Mouse (Mus musculus): ENCODE measurements around the gene Ddt. TPM values are rescaled to one million over a fixed set of nuclear protein-coding genes. Genes with fewer than 3 reads are reported as not detected.

Gene Ddt
- polyA plus RNA-seq, 1 experiment from 2014 or later, result 188 TPM

DNA sequence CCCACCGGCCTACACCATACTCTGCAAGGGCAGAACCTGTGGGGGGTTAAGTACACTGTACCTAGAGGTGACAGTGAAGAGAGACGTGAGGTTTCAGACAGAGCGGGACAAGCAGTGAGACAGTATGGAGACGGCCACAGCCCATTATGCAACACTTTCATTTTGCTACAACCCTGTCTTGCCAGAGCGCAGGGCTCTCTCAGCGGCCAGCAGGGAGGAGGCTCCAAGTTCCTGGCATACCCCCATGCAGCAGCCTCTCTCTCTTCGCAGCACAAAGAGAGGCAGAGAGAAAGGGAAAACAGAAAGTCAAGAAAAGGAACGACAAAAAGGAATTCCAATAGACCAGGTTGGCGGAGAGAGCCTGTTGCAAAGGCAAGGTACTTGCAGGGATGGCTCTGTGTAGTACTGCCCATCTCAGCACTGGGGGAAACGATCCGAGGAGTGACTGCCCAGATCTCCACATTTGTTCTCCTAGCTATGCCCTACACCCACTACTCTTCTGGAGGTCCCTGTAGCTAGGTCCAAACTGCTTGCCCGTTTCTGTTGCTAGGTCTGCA lies 24.5 kb upstream of the Ddt start:
- Histone ChIP-seq H3K4me1 (replicated peaks; ENCODE audit: insufficient read depth, low read length) (no peaks in the 10 kb centered on the region; the same call in 1 of the 2 replicates), H3K4me2 (ENCODE audit: low read length) (peak overlapping the region; percentile 93), H3K4me3 (replicated peaks; ENCODE audit: low read depth, low read length) (peak overlapping the region; percentile 45), H3K27ac (no peak overlapping the region), H3K27me3 (ENCODE audit: insufficient read depth, low read length) (no peaks in the 10 kb centered on the region), H3K9ac (ENCODE audit: low read depth, low read length) (peak overlapping the region; percentile 49), H3K36me3 (ENCODE audit: insufficient read depth, low read length) (no peaks in the 10 kb centered on the region), H3K9me3 (replicated peaks; ENCODE audit: low read length) (no peaks in the 10 kb centered on the region)
- peak; percentile 50 for DNase-seq (ENCODE audit: low spot score)
- TF ChIP-seq CTCF (IDR thresholded peaks at IDR 0.05; ENCODE audit: low read depth), result no peak
- WGBS, result 2% methylated on average over 12 of the region's 12 CpGs
- ATAC-seq (replicated peaks; ENCODE audit: low FRiP score, low read depth), result no peak

DNA sequence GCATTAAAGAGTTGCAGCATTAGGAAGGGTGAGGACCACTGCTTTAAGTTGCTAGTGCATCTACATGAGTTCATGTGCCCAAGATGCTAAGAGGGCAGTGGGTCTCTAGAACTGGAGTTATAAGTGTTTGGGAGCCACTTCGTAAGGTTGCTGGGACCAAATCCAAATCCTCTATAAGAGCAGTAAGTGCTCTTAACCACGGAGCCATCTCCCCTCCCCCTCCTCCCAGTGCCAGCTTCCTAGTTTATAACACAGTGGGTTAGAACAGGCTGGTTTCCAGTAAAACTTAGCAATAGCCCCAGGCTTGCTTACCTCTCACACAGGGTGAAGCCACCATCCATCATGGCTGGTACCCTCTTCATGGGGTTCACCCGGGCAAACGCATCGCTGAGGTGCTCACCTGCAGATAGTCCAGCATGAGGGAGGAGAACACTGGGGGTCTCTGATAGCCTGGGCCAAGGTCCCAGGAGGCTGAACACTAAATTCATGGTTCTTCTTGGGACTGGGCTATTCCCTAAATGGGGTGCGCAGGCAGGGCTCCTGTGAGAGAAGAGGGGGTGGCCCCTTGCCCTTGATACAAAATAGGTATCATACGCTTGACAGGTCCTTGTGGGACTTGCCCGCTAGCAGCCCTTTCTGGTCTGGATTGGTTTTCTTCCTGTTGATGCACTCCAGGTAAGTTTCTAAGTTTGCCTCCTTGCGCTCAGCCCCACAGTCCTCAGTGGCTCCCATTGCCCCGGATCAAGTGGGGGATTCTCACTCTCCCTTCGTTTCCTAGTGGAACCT lies 23.7 kb upstream of the Ddt start:
- DNase-seq (ENCODE audit: low spot score), result no peak
- no peak for TF ChIP-seq CTCF (IDR thresholded peaks at IDR 0.05; ENCODE audit: low read depth)
- H3K36me3 ChIP-seq (ENCODE audit: insufficient read depth, low read length), result no peaks in the 10 kb centered on the region
- H3K4me2 ChIP-seq (ENCODE audit: low read length), result peak overlapping the region; percentile 93
- ATAC-seq (replicated peaks; ENCODE audit: low FRiP score, low read depth), result no peak
- peak overlapping the region; percentile 49 for H3K9ac ChIP-seq (ENCODE audit: low read depth, low read length)
- WGBS, result 45% methylated on average over 11 of the region's 11 CpGs
- H3K9me3 ChIP-seq (replicated peaks; ENCODE audit: low read length), result no peaks in the 10 kb centered on the region
- H3K27ac ChIP-seq, result no peak overlapping the region
- H3K4me1 ChIP-seq (replicated peaks; ENCODE audit: insufficient read depth, low read length), result no peaks in the 10 kb centered on the region; the same call in 1 of the 2 replicates
- peak overlapping the region; percentile 45 for H3K4me3 ChIP-seq (replicated peaks; ENCODE audit: low read depth, low read length)
- H3K27me3 ChIP-seq (ENCODE audit: insufficient read depth, low read length), result no peaks in the 10 kb centered on the region

DNA sequence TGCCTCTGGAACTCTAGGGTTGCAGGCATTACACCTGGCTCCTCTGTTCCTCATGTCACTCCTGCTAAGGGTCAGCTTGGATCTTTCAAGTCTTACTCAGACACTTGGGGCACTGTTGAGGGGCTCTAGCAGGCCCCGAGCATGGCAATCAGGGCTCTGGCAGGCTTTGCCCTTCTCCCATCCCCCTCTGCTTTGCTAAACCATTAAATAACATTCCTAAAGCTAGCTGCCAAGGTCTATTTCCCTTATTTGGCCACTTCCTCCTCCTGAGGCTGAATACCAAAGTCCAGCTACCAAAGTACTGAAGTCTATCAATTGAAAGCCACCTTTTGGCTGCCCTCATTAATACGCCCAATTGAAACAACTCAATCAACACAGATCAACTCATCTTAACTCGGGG lies 21.7 kb upstream of the Ddt start:
- H3K4me3 ChIP-seq (replicated peaks; ENCODE audit: low read depth, low read length), result no peak overlapping the region
- DNase-seq (ENCODE audit: low spot score), result peak; percentile 74
- no peaks in the 10 kb centered on the region for H3K9me3 ChIP-seq (replicated peaks; ENCODE audit: low read length)
- no peak overlapping the region for H3K9ac ChIP-seq (ENCODE audit: low read depth, low read length)
- H3K27ac ChIP-seq, result peak overlapping the region; percentile 65; the same call in 1 of the 2 replicates
- no peaks in the 10 kb centered on the region for H3K27me3 ChIP-seq (ENCODE audit: insufficient read depth, low read length)
- H3K4me2 ChIP-seq (ENCODE audit: low read length), result no peak overlapping the region
- 36% methylated on average over 3 of the region's 3 CpGs for WGBS
- peak; percentile 76; the same call in 1 of the 2 replicates for ATAC-seq (replicated peaks; ENCODE audit: low FRiP score, low read depth)
- no peaks in the 10 kb centered on the region for H3K36me3 ChIP-seq (ENCODE audit: insufficient read depth, low read length)
- TF ChIP-seq CTCF (IDR thresholded peaks at IDR 0.05; ENCODE audit: low read depth), result peak; percentile 28; the same call in 1 of the 2 replicates
- H3K4me1 ChIP-seq (replicated peaks; ENCODE audit: insufficient read depth, low read length), result no peaks in the 10 kb centered on the region; the same call in 1 of the 2 replicates

DNA sequence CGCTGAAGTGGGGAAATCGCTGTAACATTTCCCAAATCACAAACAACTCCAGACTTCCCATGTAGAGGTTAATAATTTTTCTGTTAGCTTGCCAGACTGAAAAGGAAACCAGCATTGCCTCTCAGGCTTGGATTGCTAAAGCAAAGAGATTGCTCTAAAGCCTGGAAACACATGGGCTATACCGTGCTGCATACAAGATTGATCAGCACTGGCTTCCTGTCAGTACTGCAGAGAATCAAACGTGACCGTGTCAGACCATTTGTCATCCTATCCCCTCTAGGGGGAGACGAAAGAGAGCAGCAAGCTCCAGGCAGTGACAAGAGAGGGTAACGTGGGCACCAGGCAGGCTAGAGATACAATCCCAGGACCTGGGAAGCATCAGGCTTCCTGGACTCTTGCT lies 17.6 kb upstream of the Ddt start:
- Histone ChIP-seq H3K4me1 (replicated peaks; ENCODE audit: insufficient read depth, low read length) (no peaks in the 10 kb centered on the region; the same call in 1 of the 2 replicates), H3K27ac (no peak overlapping the region), H3K4me3 (replicated peaks; ENCODE audit: low read depth, low read length) (no peak overlapping the region), H3K9ac (ENCODE audit: low read depth, low read length) (no peak overlapping the region), H3K9me3 (replicated peaks; ENCODE audit: low read length) (no peaks in the 10 kb centered on the region), H3K36me3 (ENCODE audit: insufficient read depth, low read length) (no peaks in the 10 kb centered on the region), H3K4me2 (ENCODE audit: low read length) (no peak overlapping the region), H3K27me3 (ENCODE audit: insufficient read depth, low read length) (no peaks in the 10 kb centered on the region)
- 11% methylated on average over 7 of the region's 7 CpGs for WGBS
- ATAC-seq (replicated peaks; ENCODE audit: low FRiP score, low read depth), result no peak
- DNase-seq (ENCODE audit: low spot score), result peak; percentile 17
- TF ChIP-seq CTCF (IDR thresholded peaks at IDR 0.05; ENCODE audit: low read depth), result peak; percentile 25; the same call in 1 of the 2 replicates

DNA sequence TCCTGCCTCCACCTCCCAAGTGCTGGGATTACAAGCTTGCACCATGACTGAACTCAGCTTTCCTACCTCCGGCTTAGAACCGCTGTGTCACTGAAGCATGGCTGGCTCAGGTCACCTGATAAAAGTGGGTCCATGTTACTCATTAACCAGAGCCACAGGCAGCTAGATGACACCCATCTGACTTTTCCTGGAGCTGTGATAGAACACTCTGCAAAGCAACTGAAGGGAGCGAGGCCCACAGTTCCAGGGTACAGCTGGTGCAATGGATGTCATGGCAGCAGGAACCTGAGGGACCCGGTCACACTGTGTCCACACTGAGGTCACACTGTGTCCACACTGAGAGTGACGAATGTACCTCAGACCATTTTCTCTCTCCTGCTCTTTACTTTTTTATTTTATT lies 16.6 kb upstream of the Ddt start:
- no peak overlapping the region for H3K9ac ChIP-seq (ENCODE audit: low read depth, low read length)
- H3K27ac ChIP-seq, result no peak overlapping the region
- DNase-seq (ENCODE audit: low spot score) (peak; percentile 26), ATAC-seq (replicated peaks; ENCODE audit: low FRiP score, low read depth) (peak; percentile 78)
- WGBS, result 68% methylated on average over 5 of the region's 5 CpGs
- no peak overlapping the region for H3K4me2 ChIP-seq (ENCODE audit: low read length)
- H3K4me1 ChIP-seq (replicated peaks; ENCODE audit: insufficient read depth, low read length), result no peaks in the 10 kb centered on the region
- H3K27me3 ChIP-seq (ENCODE audit: insufficient read depth, low read length), result no peaks in the 10 kb centered on the region
- TF ChIP-seq CTCF (IDR thresholded peaks at IDR 0.05; ENCODE audit: low read depth), result no peak
- H3K4me3 ChIP-seq (replicated peaks; ENCODE audit: low read depth, low read length), result no peak overlapping the region
- no peaks in the 10 kb centered on the region for H3K9me3 ChIP-seq (replicated peaks; ENCODE audit: low read length)
- H3K36me3 ChIP-seq (ENCODE audit: insufficient read depth, low read length), result no peaks in the 10 kb centered on the region

DNA sequence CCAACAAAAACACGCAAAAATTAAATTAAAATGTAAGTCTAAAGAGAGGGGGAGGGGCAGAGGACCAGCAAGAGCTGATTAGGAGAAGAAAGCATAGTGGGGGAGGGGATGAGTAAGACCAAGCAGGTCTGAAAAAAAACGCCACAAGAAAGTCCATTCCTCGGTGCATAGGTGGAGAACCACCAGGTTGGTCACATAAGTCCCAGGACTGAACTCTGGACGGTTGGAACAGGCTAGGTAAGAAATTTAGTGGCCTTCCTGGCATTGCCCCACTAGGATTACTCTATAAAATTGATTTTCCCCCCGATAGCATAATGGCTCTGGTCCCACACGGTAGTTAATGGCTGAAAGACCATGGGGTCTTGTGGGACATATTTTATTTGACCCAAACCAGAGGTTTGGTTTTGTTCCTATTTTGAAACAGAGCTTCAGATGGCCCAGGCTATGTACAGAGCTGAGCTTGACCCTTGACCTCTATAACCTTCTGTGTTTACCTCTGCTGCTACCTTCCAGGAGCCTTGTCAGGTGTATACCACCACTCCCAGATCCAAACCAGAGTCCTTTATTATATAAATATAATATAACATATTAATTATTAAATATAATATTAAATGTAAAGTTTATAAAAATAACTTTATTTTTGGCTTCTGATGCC lies 16.0 kb upstream of the Ddt start:
- DNase-seq (ENCODE audit: low spot score) (no peak), ATAC-seq (replicated peaks; ENCODE audit: low FRiP score, low read depth) (no peak)
- Histone ChIP-seq H3K27me3 (ENCODE audit: insufficient read depth, low read length) (no peaks in the 10 kb centered on the region), H3K4me3 (replicated peaks; ENCODE audit: low read depth, low read length) (no peak overlapping the region), H3K9me3 (replicated peaks; ENCODE audit: low read length) (no peaks in the 10 kb centered on the region), H3K4me1 (replicated peaks; ENCODE audit: insufficient read depth, low read length) (no peaks in the 10 kb centered on the region), H3K9ac (ENCODE audit: low read depth, low read length) (no peak overlapping the region), H3K36me3 (ENCODE audit: insufficient read depth, low read length) (no peaks in the 10 kb centered on the region), H3K4me2 (ENCODE audit: low read length) (no peak overlapping the region), H3K27ac (no peak overlapping the region)
- no peak for TF ChIP-seq CTCF (IDR thresholded peaks at IDR 0.05; ENCODE audit: low read depth)
- WGBS, result 86% methylated on average over 6 of the region's 6 CpGs
